Mouse (Mus musculus): Measurements from ENCODE around the gene 1700018F24Rik.
"Not testable (repeated sequence)": the region's sequence is repeated elsewhere in the genome, so short reads cannot be mapped to it uniquely, and the experiment has no call there.

1700018F24Rik gene

DNA sequence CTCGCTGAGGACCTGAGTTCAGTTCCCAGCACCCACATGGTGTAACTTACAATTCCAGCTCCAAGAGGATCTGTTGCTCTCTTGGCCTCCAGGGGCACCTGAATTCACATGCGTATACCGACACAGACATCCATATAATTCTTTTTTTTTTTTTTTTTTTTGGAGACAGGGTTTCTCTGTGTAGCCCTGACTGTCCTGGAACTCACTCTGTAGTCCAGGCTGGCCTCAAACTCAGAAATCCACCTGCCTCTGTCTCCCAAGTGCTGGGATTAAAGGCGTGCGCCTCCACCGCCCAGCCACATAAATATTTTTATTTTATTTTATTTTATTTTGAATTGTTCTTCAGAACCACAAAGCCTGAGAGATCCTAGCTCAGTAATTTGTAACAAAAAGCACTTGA, 40.4 kb downstream of the 1700018F24Rik start:
- not testable (repeated sequence) for DNase-seq

DNA sequence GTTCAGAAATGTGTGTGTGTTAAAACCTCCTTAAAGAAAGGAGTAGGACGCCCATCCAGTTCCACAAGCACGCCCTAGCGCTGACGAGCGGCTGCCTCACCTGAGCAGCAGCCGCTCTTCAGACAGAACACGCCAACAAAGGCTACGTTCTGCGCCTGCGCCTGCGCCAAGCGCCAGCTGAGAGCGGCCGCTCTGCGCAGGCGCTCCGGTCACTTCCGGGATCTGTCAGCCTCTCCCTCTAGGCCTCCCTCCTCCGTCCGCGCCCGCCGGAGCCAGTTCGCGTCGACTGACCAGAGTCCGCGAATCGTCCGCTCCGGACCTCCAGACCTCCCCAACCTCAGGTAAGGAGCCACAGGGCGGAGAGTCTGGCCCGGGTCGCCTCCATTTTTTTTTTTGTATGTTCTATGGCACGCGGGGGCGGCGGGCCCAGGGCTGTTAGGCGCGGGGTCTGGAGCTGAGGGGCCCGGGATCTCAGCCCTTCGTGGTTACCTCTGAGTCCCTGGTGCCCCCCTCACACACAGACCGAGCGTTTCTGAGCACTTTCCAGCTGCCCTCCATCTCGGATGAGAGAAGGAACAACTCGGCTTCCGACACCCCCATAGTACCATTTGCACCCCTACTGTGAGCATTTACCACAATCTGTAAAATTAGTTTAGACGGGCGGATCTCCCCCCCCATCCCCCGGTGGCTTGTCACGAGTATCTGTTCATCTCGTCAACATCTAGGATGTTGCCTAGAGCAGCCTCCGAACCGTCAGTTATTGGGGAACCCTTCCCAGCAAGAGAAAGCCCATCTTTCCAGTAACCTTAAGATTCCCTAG, 41.1 kb downstream of the 1700018F24Rik start, which contains the start of the genes Arpc1a and Kpna7:
Gene Arpc1a, plus strand, starts transcription at position 199 of the 820 bp plus-strand sequence.
Gene Kpna7, minus strand, starts transcription at position 399 of the 820 bp plus-strand sequence.
- DNase-seq: peak; percentile 96

DNA sequence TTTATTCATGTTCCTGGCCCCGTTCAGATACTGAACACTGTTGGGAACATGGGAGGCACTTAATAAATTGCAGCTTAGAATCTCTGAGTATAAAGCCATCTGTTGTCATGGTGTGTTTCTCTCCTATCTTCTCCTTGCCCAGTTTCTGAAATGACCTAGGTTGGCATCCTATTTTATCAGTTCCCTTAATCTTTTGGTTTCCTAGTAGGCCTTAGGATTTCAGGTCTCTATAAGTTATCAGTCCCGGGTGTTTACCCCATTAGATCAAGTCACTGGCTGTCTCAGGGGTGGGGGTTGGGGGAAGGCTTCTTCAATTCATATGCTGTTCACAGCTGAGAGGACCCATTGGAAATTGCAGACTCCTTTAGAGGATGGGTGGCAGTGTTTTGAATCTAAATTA, 42.0 kb downstream of the 1700018F24Rik start:
- no peak for DNase-seq

DNA sequence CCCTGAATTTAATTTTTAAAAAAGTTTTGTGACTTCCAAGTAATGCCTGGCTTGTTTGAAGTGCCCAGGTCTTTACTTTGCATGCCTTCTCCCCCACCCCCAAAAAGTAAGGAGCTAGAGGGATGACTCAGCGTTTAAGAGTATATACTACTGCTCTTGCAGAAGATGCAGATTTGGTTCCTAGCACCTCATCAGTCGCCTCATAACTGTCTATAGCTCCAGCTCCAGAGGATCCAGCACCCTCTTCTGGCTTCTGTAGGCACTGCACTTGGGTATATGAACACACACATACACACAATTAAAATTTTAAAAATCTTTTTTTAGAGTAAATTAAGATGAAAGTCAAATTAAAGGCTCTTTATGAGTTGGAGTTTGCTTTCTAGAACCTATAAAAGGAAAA, 45.4 kb downstream of the 1700018F24Rik start:
- DNase-seq: no peak

DNA sequence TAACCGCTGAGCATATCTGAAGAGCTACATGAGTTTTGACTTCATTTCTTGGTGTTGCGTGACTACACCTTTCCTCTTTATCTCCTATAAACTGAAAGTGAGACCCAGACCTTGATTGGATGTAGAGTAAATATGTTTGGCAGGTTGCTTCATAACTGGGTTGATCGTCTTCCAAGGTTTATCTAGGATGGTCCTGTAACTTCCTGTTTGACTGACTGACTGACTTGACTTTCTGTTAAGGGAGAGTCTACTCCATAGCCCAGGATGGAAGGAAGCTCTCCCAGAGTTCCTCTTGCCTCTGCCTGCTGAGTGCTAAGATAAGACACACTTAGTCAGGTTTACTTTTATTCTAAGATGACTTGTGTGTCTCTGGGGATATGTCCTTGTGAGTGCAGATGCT, 47.1 kb downstream of the 1700018F24Rik start:
- DNase-seq: no peak

Measured in lung, postnatal 10 days (tissue).